Mouse (Mus musculus): Measurements from ENCODE around the gene Oca2.

DNA sequence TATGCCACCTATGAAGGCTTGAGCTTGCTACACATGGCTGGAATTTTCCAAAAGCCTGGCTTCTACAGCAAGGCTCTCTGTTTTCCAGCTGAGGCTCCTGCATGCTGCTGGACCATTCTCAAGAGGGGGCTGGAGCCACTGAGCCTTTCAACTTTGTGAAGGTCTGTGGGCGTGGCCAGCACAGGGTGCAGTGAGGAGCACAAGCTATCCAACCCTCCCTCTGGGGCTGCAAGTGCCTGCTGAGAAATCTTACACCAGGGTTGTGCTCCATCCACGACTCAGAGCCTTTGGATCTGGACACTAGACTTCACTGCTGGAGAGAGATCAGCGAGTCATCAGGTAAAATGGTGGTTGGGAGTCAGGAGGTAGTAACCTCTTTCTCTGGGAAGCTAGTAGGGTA, at the start of gene Oca2:
- TF ChIP-seq CTCF (IDR thresholded peaks at IDR 0.05; ENCODE audit: insufficient read depth, low read length) (no peak), POLR2A (IDR thresholded peaks at IDR 0.05; ENCODE audit: borderline replicate concordance, extremely low read depth, low read depth, low read length) (no peak)
